Mouse (Mus musculus) heart, postnatal 0 days (tissue): ENCODE measurements around the gene Krtap8-1. TPM values are rescaled to one million over a fixed set of nuclear protein-coding genes. Genes with fewer than 3 reads are reported as not detected.

Experiments used
- ATAC-seq: fragments of 200-750 bp; cut with Nextera tagmentation; 2 replicates; pipeline ENCODE4 v1.8.0; 2017; ENCODE audit warnings: low read depth, moderate number of reproducible peaks, moderate library complexity; ENCODE audit not compliant: insufficient read depth
- DNase-seq: peaks from one replicate; pipeline ENCODE4 v3.0.0-alpha.2; 2016; ENCODE audit warnings: low spot score
- H3K27ac ChIP-seq: fragments of 300-500 bp; sonication (generic); 2 replicates; pipeline ENCODE4 v1.5.1; 2014; ENCODE audit warnings: low read depth, mild to moderate bottlenecking
- H3K27me3 ChIP-seq: fragments of 300-500 bp; sonication (generic); 2 replicates; pipeline ENCODE4 v1.6.1; 2014; ENCODE audit warnings: low read length, mixed read lengths; ENCODE audit not compliant: control insufficient read depth, insufficient read depth
- H3K36me3 ChIP-seq: fragments of 300-500 bp; sonication (generic); replicated peaks from 2 replicates; pipeline ENCODE4 v1.6.1; 2014; ENCODE audit warnings: low read length, mixed read lengths; ENCODE audit not compliant: control insufficient read depth, insufficient read depth
- H3K4me1 ChIP-seq: fragments of 300-500 bp; sonication (generic); 2 replicates; pipeline ENCODE4 v1.6.1; 2014; ENCODE audit warnings: antibody characterized with exemption; ENCODE audit not compliant: control insufficient read depth, insufficient read depth
- H3K4me2 ChIP-seq: fragments of 300-500 bp; sonication (generic); 2 replicates; pipeline ENCODE4 v1.6.1; 2014; ENCODE audit warnings: low read depth, mild to moderate bottlenecking, low read length, moderate library complexity
- H3K4me3 ChIP-seq: fragments of 300-500 bp; sonication (generic); 2 replicates; pipeline ENCODE4 v1.5.1; 2014; ENCODE audit warnings: low read depth, low read length
- H3K9ac ChIP-seq: fragments of 300-500 bp; sonication (generic); replicated peaks from 2 replicates; pipeline ENCODE4 v1.6.1; 2014; ENCODE audit warnings: low read depth, low read length, mixed read lengths
- H3K9me3 ChIP-seq: fragments of 300-500 bp; sonication (generic); replicated peaks from 2 replicates; pipeline ENCODE4 v1.6.1; 2016; ENCODE audit warnings: low read length; ENCODE audit not compliant: control insufficient read depth
- CTCF ChIP-seq: IDR thresholded peaks from 2 replicates; pipeline ENCODE4 v1.5.1; 2016; ENCODE audit warnings: antibody characterized with exemption, control low read depth, low read depth
- EP300 ChIP-seq: IDR thresholded peaks from 2 replicates; pipeline ENCODE4 v1.6.1; 2016; ENCODE audit warnings: antibody characterized with exemption, low read depth
- WGBS: fragments of 180-500 bp; shearing (Covaris S2); extraction: QIAGEN DNeasy Blood & Tissue Kit; methylation state at CpG from one replicate; pipeline ENCODE4 v1.1.7; 2014; 5-methylcytosine and 5-hydroxymethylcytosine counted together
- polyA plus RNA-seq: library from polyadenylated mRNA; unstranded; fragments of >200 nt; fragmentation: Nextera tagmentation; extraction: Ambion mirVana; gene quantifications from 2 replicates; pipeline ENCODE4 v1.2.1, GENCODE M21; 2015
- total RNA-seq: library from RNA; depleted of rRNA; stranded (reverse); fragments of >200 nt; gene quantifications from 2 replicates; pipeline ENCODE4 v1.2.3, GENCODE M21; 2014; ENCODE audit warnings: low replicate concordance; rRNA removed

Gene Krtap8-1
- total RNA-seq (not detected in 2 replicates), polyA plus RNA-seq (not detected in 2 replicates)

DNA sequence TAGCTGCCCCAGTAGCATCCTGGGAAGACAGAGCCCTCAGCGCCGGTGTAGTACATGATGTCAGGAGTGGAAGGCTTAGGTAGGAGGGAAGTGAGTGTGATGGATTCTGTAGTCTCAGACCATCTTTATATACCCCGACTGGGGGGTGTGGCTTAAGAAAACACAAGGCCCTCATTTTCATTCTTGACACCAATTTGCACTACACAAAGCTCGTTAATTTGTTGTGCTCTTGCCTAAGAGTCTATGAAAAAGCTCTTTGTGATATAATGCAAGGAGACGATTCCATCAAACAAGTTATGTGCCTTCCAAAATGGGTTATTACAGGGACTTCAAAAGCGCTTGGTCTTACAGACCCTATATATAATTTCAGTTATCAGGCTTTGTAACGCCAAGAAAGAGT lies at the start of gene Krtap8-1:
Krtap8-1 (minus strand) TSS at position 101 of the 400 bp plus-strand sequence.
- Histone ChIP-seq H3K4me3 (no peak within 1 kb of the TSS), H3K9me3 (no peaks in the 10 kb centered on the region), H3K27ac (no peak within 1 kb of the TSS), H3K36me3 (no peaks in the 10 kb centered on the region), H3K4me1 (no peaks in the 10 kb centered on the region), H3K9ac (no peak within 1 kb of the TSS), H3K4me2 (no peak within 1 kb of the TSS), H3K27me3 (no peaks in the 10 kb centered on the region)
- ATAC-seq (no peak), DNase-seq (no peak)
- WGBS, result 75% methylated on average over 7 of the region's 7 CpGs
- TF ChIP-seq EP300 (no peak), CTCF (no peak)

DNA sequence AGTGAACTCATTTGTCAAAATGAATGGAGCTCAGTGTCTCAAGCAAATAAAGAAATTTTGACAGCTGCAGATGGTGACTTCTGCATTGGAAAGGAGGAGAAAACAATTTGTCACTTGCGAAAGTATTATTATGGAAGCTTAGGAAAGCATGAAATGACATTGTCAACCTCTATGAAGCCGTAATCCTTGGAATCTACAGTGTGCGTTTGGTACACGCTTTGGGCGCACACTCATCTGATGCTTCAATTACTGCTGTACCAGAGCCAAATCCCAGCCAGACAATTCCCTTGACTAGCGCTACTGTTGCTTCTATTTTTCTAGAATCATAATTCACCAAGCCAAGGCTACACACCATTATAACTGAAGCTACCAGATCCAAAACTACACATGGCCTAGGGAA lies 49.6 kb upstream of the Krtap8-1 start:
- ATAC-seq, result no peak
- WGBS, result 93% methylated on average over 6 of the region's 6 CpGs

DNA sequence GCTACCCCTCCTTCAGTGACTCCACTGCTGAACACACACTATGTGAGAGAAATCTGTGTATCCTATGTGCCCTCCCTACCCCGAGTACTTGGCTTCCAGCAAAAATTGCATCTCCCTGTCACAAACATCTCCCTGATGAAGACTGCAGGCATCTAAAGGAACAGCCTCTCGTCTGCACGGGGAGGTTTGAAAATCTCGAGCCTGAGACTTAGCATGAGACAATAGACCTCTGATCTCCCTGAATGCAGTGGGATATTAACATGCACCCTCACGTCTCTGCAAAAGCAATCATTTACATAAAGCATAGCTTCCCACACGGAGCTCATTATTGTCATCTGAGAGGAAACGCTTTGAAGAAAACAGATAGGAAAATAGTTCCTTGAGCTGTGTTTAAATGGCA lies 42.8 kb upstream of the Krtap8-1 start:
- TF ChIP-seq CTCF (no peak), EP300 (no peak)
- Histone ChIP-seq H3K27ac (no peak overlapping the region), H3K4me3 (no peak overlapping the region), H3K9me3 (no peaks in the 10 kb centered on the region), H3K9ac (no peak overlapping the region), H3K27me3 (no peaks in the 10 kb centered on the region), H3K4me1 (no peaks in the 10 kb centered on the region), H3K36me3 (no peaks in the 10 kb centered on the region), H3K4me2 (no peak overlapping the region)
- DNase-seq (no peak), ATAC-seq (no peak)
- WGBS, result 57% methylated on average over 7 of the region's 7 CpGs

More for the DNA sequence above, 49.6 kb upstream of the Krtap8-1 start:
- DNase-seq, result no peak
- H3K4me3 ChIP-seq, result no peak overlapping the region
- H3K27me3 ChIP-seq, result no peaks in the 10 kb centered on the region
- H3K4me1 ChIP-seq, result no peaks in the 10 kb centered on the region
- no peak overlapping the region for H3K27ac ChIP-seq
- H3K9me3 ChIP-seq, result no peaks in the 10 kb centered on the region
- H3K4me2 ChIP-seq, result no peak overlapping the region
- H3K9ac ChIP-seq, result no peak overlapping the region
- TF ChIP-seq EP300, result no peak
- TF ChIP-seq CTCF, result no peak
- H3K36me3 ChIP-seq, result no peaks in the 10 kb centered on the region

DNA sequence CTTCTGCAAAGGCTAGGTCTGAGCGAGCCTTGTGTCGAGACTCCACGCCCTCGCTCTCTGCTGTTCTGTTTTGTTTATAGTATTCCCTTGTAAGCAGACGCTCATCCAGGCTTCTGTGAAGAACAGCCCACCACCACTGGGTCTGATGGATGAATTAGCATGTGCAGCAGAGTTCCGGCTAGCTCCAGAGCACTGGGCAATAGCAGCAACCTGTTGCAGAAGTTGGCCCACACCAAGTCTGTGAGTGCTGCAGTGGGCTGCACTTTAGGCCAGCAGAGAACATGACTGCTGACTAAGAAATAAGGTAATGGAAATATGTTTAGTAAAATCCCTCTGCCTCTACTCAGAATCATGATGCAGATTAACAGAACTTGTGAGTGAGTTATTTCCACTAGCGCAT lies 42.1 kb upstream of the Krtap8-1 start:
- no peak overlapping the region for H3K27ac ChIP-seq
- H3K4me1 ChIP-seq, result no peaks in the 10 kb centered on the region
- no peak for ATAC-seq
- H3K36me3 ChIP-seq, result no peaks in the 10 kb centered on the region
- H3K4me3 ChIP-seq, result no peak overlapping the region
- no peak for TF ChIP-seq EP300
- TF ChIP-seq CTCF, result no peak
- H3K9me3 ChIP-seq, result no peaks in the 10 kb centered on the region
- no peak overlapping the region for H3K4me2 ChIP-seq
- no peak for DNase-seq
- 76% methylated on average over 7 of the region's 7 CpGs for WGBS
- H3K9ac ChIP-seq, result no peak overlapping the region
- no peaks in the 10 kb centered on the region for H3K27me3 ChIP-seq

DNA sequence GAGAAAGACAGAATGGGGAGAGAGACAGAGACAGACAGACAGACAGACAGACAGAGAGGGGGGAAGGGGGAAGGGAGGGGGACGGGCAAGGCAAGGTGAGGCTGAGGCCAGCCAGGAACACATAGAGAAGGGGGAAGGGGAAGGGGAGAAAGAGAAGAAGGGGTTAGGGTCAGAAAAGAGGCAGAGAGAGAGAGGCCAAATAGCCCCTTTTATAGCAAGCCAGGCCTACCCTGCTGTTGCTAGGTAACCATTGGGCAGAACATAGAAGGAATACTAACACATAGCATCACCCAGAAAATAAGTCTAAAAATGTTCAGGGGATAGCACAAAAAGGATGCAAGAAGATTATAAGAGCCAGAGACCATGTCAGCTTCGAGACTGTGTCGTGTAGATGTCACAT lies 40.6 kb upstream of the Krtap8-1 start:
- Histone ChIP-seq H3K4me2 (no peak overlapping the region), H3K9me3 (no peaks in the 10 kb centered on the region), H3K4me1 (no peaks in the 10 kb centered on the region), H3K9ac (no peak overlapping the region), H3K36me3 (no peaks in the 10 kb centered on the region), H3K4me3 (no peak overlapping the region), H3K27me3 (no peaks in the 10 kb centered on the region), H3K27ac (no peak overlapping the region)
- WGBS, result 86% methylated on average over 3 of the region's 3 CpGs
- DNase-seq, result no peak
- TF ChIP-seq CTCF (no peak), EP300 (no peak)
- no peak for ATAC-seq

DNA sequence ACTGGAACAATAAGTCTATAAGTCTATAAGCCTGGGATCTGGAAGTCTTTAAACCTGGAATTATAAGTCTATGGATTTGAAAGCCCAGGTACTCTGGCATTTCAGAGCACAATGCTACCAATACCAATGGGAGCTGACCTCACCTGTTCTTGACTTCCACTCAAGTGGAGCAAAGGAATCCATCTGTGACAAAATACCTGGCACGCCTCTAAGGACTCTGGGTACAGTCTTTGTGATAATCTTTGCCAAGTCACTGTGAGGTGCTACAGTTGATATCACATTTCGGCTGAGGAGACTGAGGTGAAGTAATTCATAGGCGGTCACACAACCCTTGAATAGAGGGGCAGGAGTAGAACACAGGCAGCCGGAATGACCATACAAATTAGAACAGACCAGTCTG lies 33.2 kb upstream of the Krtap8-1 start:
- H3K4me1 ChIP-seq, result no peaks in the 10 kb centered on the region
- no peak overlapping the region for H3K27ac ChIP-seq
- H3K36me3 ChIP-seq, result no peaks in the 10 kb centered on the region
- no peak overlapping the region for H3K9ac ChIP-seq
- no peaks in the 10 kb centered on the region for H3K9me3 ChIP-seq
- H3K27me3 ChIP-seq, result no peaks in the 10 kb centered on the region
- TF ChIP-seq CTCF, result no peak
- TF ChIP-seq EP300, result no peak
- H3K4me2 ChIP-seq, result no peak overlapping the region
- H3K4me3 ChIP-seq, result no peak overlapping the region
- ATAC-seq (no peak), DNase-seq (no peak)
- WGBS, result 88% methylated on average over 4 of the region's 4 CpGs
